Mouse (Mus musculus) inflammation-experienced regulatory T-cells, adult 16 weeks (primary cell): ENCODE results near the gene Parp8. TPM values are rescaled to one million over a fixed set of nuclear protein-coding genes. Genes with fewer than 3 reads are reported as not detected.

Experiments
- polyA plus RNA-seq: library from polyadenylated mRNA; unstranded; fragments of 100-300 nt; shearing (Covaris generic); gene quantifications from one replicate; pipeline ENCODE4 v1.2.1, GENCODE M21; 2017

Parp8 gene
- polyA plus RNA-seq = 34.6 TPM

DNA sequence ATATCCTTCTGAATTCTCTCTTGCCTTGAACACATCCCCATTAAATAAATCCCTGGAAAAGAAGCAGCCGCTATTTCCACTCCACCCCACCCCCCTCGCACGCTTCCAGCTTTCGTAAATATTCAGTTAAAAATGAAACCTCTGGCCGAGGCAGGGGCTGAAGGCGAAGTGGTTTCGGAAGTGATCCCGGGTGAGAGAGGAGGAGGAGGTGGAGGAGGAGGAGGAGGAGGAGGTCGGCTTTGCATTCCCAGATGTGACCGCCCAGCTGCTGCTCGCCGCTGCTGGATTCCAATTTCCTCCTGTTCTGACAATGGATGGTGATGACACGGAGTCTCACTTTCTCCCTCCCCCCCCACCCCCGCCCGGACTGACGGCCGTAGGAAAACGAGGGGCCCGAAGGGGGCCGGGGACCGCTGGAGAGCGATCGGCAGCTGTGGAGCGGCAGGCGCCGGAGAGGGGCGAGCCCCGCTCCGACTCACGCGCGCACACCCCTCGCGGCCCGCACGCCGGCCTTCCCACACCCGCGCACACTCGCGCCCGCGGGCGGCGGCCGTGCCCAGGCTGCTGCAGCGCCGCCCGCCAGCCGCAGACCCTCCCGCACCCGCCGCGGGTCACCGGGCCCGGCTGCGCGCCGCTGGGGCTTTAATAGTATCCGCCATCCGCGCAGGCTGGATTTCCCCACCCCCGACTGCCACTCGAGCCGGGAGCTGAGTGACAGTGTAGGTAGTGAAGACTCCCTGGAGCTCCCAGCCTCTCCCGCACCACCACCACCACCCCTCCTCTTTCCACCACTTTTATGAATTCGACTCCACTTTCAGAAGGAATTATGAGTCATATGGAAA lies at the start of gene Parp8:
Gene Parp8 (minus strand): TSS at position 312 of the 842 bp plus-strand sequence.

Other genes starting within 250 kb of the Parp8 start
- gene Emb, start 183.0 kb upstream of the Parp8 start, polyA plus RNA-seq = 159 TPM
- gene Gm17509, start 195.5 kb upstream of the Parp8 start, polyA plus RNA-seq = 0.89 TPM